Mouse (Mus musculus): ENCODE measurements around the gene Gm8267. TPM values are rescaled to one million over a fixed set of nuclear protein-coding genes. Genes with fewer than 3 reads are reported as not detected.
"Not testable (repeated sequence)": the region's sequence is repeated elsewhere in the genome, so short reads cannot be mapped to it uniquely, and the experiment has no call there.

The Gm8267 gene
- polyA plus RNA-seq (2015; fragmentation: Nextera tagmentation; extraction: Ambion mirVana) = not detected in 2 replicates

GRCm38 (mm10) chr14:44750240-44750639 lies at the start of gene Gm8267:
Gene Gm8267 (minus strand): TSS chr14:44750340.
- Histone ChIP-seq H3K4me1 (no peaks in the 10 kb centered on the region), H3K27me3 (replicated peaks) (no peaks in the 10 kb centered on the region), H3K36me3 (no peaks in the 10 kb centered on the region), H3K4me3 (replicated peaks) (no peak within 1 kb of the TSS), H3K9me3 (no peaks in the 10 kb centered on the region), H3K27ac (no peak within 1 kb of the TSS), H3K4me2 (no peak within 1 kb of the TSS), H3K9ac (no peak within 1 kb of the TSS)
- no peak for ATAC-seq (ENCODE audit: insufficient read depth, low FRiP score, low read depth)
- WGBS = 71% methylated on average over 3 of the region's 3 CpGs

- not testable (repeated sequence) for H3K4me1 ChIP-seq; H3K4me2 ChIP-seq; H3K27me3 ChIP-seq (replicated peaks); H3K9ac ChIP-seq; H3K4me3 ChIP-seq (replicated peaks); H3K27ac ChIP-seq; H3K36me3 ChIP-seq; H3K9me3 ChIP-seq
- 0 out of 2 replicates have a peak, but pooled peaks have one; percentile 22 for ATAC-seq (ENCODE audit: insufficient read depth, low FRiP score, low read depth)
- 58% methylated on average over 2 of the region's 2 CpGs for WGBS
Measured at GRCm38 (mm10) chr14:44789537-44790382, 39.6 kb upstream of the Gm8267 start.

- ATAC-seq (ENCODE audit: insufficient read depth, low FRiP score, low read depth) = not testable (repeated sequence)
Measured at GRCm38 (mm10) chr14:44742789-44743188, 7.4 kb downstream of the Gm8267 start.

GRCm38 (mm10) chr14:44730711-44731110 lies 19.4 kb downstream of the Gm8267 start:
- H3K4me2 ChIP-seq; H3K27ac ChIP-seq; H3K36me3 ChIP-seq; H3K9me3 ChIP-seq; H3K27me3 ChIP-seq (replicated peaks); H3K4me3 ChIP-seq (replicated peaks); ATAC-seq (ENCODE audit: insufficient read depth, low FRiP score, low read depth); H3K4me1 ChIP-seq; H3K9ac ChIP-seq: not testable (repeated sequence)

More at GRCm38 (mm10) chr14:44742789-44743188, 7.4 kb downstream of the Gm8267 start:
- H3K27me3 ChIP-seq (replicated peaks); H3K9me3 ChIP-seq; H3K36me3 ChIP-seq; H3K4me2 ChIP-seq; H3K4me3 ChIP-seq (replicated peaks); H3K27ac ChIP-seq; H3K4me1 ChIP-seq; H3K9ac ChIP-seq: not testable (repeated sequence)
- 37% methylated on average over 1 of the region's 1 CpGs for WGBS

- H3K4me1 ChIP-seq; H3K4me3 ChIP-seq (replicated peaks); H3K9ac ChIP-seq; H3K9me3 ChIP-seq; ATAC-seq (ENCODE audit: insufficient read depth, low FRiP score, low read depth); H3K4me2 ChIP-seq; H3K27me3 ChIP-seq (replicated peaks); H3K36me3 ChIP-seq; H3K27ac ChIP-seq: not testable (repeated sequence)
- 78% methylated on average over 3 of the region's 3 CpGs for WGBS
Measured at GRCm38 (mm10) chr14:44706356-44706755, 43.8 kb downstream of the Gm8267 start, which contains the start of gene Gm8257. Gene Gm8257 (minus strand): TSS chr14:44706456.

Other genes starting within 250 kb of the Gm8267 start
- not detected in 2 replicates for gene Gm17093, start 232.1 kb downstream of the Gm8267 start, polyA plus RNA-seq (2015; fragmentation: Nextera tagmentation; extraction: Ambion mirVana)
- gene Gm8247, start 167.2 kb downstream of the Gm8267 start, polyA plus RNA-seq (2015; fragmentation: Nextera tagmentation; extraction: Ambion mirVana) = not detected in 2 replicates
- not detected in 2 replicates for gene Gm5624, start 122.4 kb downstream of the Gm8267 start, polyA plus RNA-seq (2015; fragmentation: Nextera tagmentation; extraction: Ambion mirVana)
- not detected in 2 replicates for gene Gm8257, start 43.9 kb downstream of the Gm8267 start, polyA plus RNA-seq (2015; fragmentation: Nextera tagmentation; extraction: Ambion mirVana)
- 0.33 and 0.50 TPM in 2 replicates for gene Ptgdr, start 109.0 kb upstream of the Gm8267 start, polyA plus RNA-seq (2015; fragmentation: Nextera tagmentation; extraction: Ambion mirVana)
- 1.8 and 2.0 TPM in 2 replicates for gene Ptger2, start 237.9 kb upstream of the Gm8267 start, polyA plus RNA-seq (2015; fragmentation: Nextera tagmentation; extraction: Ambion mirVana)